Mouse (Mus musculus): ENCODE measurements around the gene Kpna1.

The Kpna1 gene

GRCm38 (mm10) chr16:36071450-36072379 is 93.2 kb downstream of the Kpna1 start, which contains the start of the genes Fam162a and Ccdc58:
Gene Fam162a (minus strand): TSS chr16:36071594.
Gene Ccdc58 (plus strand): TSS chr16:36071685.
- DNase-seq = peak; percentile 94

GRCm38 (mm10) chr16:36072410-36073011 is 94.0 kb downstream of the Kpna1 start:
- DNase-seq = no peak

- DNase-seq = no peak
These were observed 96.2 kb downstream of the Kpna1 start for GRCm38 (mm10) chr16:36074772-36075171.

GRCm38 (mm10) chr16:36079916-36080315 is 101.4 kb downstream of the Kpna1 start:
- DNase-seq = no peak
